Mouse (Mus musculus) adrenal gland, postnatal 25 days (tissue): ENCODE measurements around the gene Zfp69. TPM values are rescaled to one million over a fixed set of nuclear protein-coding genes. Genes with fewer than 3 reads are reported as not detected.
A peak's percentile ranks its signal among the peaks of the same experiment; 100 is the strongest.

Experiments used
- DNase-seq: peaks from one replicate; pipeline ENCODE4 v3.0.0; 2021; ENCODE audit warnings: mixed read lengths
- long read RNA-seq: library from polyadenylated mRNA; stranded (forward); transcript quantifications from one replicate; pipeline ENCODE4 v2.0.0, GENCODE M21; 2021
- total RNA-seq: library from RNA; stranded (reverse); gene quantifications from 2 replicates; pipeline ENCODE4 v1.2.3, GENCODE M21; 2021

Gene Zfp69
- total RNA-seq = 3.4 and 4.9 TPM in 2 replicates
- long read RNA-seq, partial matches to known transcripts = 1 of 9 reads
- long read RNA-seq, other reads (novel, unspliced or antisense) = 7 of 9 reads

GRCm38 (mm10) chr4:120951428-120951973, at the start of gene Zfp69:
TSS of gene Zfp69 (minus strand) at chr4:120951699.
- peak; percentile 94 for DNase-seq

GRCm38 (mm10) chr4:121001042-121001441, 49.5 kb upstream of the Zfp69 start:
- no peak for DNase-seq

GRCm38 (mm10) chr4:120995911-120996310, 44.4 kb upstream of the Zfp69 start:
- no peak for DNase-seq

- no peak for DNase-seq
Measured at GRCm38 (mm10) chr4:120993025-120993424, 41.5 kb upstream of the Zfp69 start.

GRCm38 (mm10) chr4:120992284-120992683, 40.8 kb upstream of the Zfp69 start:
- DNase-seq = no peak

GRCm38 (mm10) chr4:120987319-120987718, 35.8 kb upstream of the Zfp69 start:
- no peak for DNase-seq

GRCm38 (mm10) chr4:120986446-120986845, 34.9 kb upstream of the Zfp69 start:
- peak; percentile 52 for DNase-seq

- DNase-seq = no peak
Measured at GRCm38 (mm10) chr4:120978221-120978620, 26.7 kb upstream of the Zfp69 start.

GRCm38 (mm10) chr4:120975428-120975734, 23.9 kb upstream of the Zfp69 start:
- DNase-seq = no peak

- DNase-seq = peak; percentile 5
Measured at GRCm38 (mm10) chr4:120974711-120975427, 23.4 kb upstream of the Zfp69 start.

GRCm38 (mm10) chr4:120971842-120972241, 20.3 kb upstream of the Zfp69 start:
- no peak for DNase-seq

- DNase-seq = peak; percentile 32
Measured at GRCm38 (mm10) chr4:120969382-120970146, 18.1 kb upstream of the Zfp69 start.

- DNase-seq = no peak
Measured at GRCm38 (mm10) chr4:120968486-120968885, 17.0 kb upstream of the Zfp69 start.

- DNase-seq = no peak
Measured at GRCm38 (mm10) chr4:120955586-120955985, 4.1 kb upstream of the Zfp69 start.

GRCm38 (mm10) chr4:120953667-120954066, 2.2 kb upstream of the Zfp69 start:
- no peak for DNase-seq

GRCm38 (mm10) chr4:120953038-120953437, 1.5 kb upstream of the Zfp69 start:
- no peak for DNase-seq

GRCm38 (mm10) chr4:120952163-120952562, 664 bp upstream of the Zfp69 start:
- no peak for DNase-seq

GRCm38 (mm10) chr4:120950763-120951427, 604 bp downstream of the Zfp69 start:
- no peak for DNase-seq

- DNase-seq = peak; percentile 29
Measured at GRCm38 (mm10) chr4:120948938-120949337, 2.6 kb downstream of the Zfp69 start.

- no peak for DNase-seq
Measured at GRCm38 (mm10) chr4:120935006-120935405, 16.5 kb downstream of the Zfp69 start.

- no peak for DNase-seq
Measured at GRCm38 (mm10) chr4:120930736-120931135, 20.8 kb downstream of the Zfp69 start.

GRCm38 (mm10) chr4:120928686-120929085, 22.8 kb downstream of the Zfp69 start:
- peak; percentile 48 for DNase-seq

- DNase-seq = no peak
Measured at GRCm38 (mm10) chr4:120925386-120925785, 26.1 kb downstream of the Zfp69 start.
